Mouse (Mus musculus): Measurements from ENCODE around the gene Vash1. TPM values are rescaled to one million over a fixed set of nuclear protein-coding genes. Genes with fewer than 3 reads are reported as not detected.

Vash1 gene
- polyA plus RNA-seq, 1 experiment, result 23.1 TPM

- peaks cover 25% of the 10 kb centered on the region for H3K4me1 ChIP-seq (ENCODE audit: control insufficient read depth, insufficient read depth, low read length)
- no peaks in the 10 kb centered on the region for H3K27me3 ChIP-seq (ENCODE audit: control insufficient read depth, insufficient read depth, low read length)
- no peak overlapping the region for H3K27ac ChIP-seq (ENCODE audit: insufficient read depth, low read length)
- no peak for DNase-seq
- no peak for TF ChIP-seq POLR2A (IDR thresholded peaks at IDR 0.05; ENCODE audit: borderline replicate concordance, insufficient read depth, low read length)
- TF ChIP-seq CTCF (IDR thresholded peaks at IDR 0.05; ENCODE audit: borderline replicate concordance, insufficient read depth, low read depth, low read length), result no peak
- H3K4me3 ChIP-seq (replicated peaks; ENCODE audit: insufficient read depth, low read depth, low read length), result no peak overlapping the region
These were observed 14.9 kb downstream of the Vash1 start for GRCm38 (mm10) chr12:86693389-86693788.

DNA sequence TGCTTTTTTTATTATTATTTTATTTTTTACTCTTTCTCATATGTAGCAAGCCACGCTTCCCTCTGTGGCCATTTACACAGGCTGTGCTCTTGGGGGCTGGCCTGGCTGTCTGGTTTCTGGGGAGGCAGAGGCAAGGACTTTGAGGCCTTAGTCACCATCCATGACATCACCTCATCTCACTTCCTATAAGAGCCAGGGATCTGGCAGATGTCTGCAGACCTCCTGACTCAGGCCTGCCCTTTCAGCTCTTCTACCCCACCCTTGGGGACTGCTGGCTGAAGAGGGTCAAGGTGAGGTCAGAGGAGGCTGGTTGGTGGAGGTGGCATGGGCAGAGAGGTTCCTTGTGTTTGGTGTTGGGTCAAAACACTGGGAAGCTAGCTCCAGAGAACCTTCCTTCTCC, 15.9 kb downstream of the Vash1 start:
- Histone ChIP-seq H3K27me3 (ENCODE audit: control insufficient read depth, insufficient read depth, low read length) (no peaks in the 10 kb centered on the region), H3K4me1 (ENCODE audit: control insufficient read depth, insufficient read depth, low read length) (peaks cover 34% of the 10 kb centered on the region), H3K4me3 (replicated peaks; ENCODE audit: insufficient read depth, low read depth, low read length) (no peak overlapping the region), H3K27ac (ENCODE audit: insufficient read depth, low read length) (no peak overlapping the region)
- WGBS, result 94% methylated on average over 1 of the region's 1 CpGs
- peak in 1 of 2 experiments; percentile 8 for DNase-seq
- TF ChIP-seq POLR2A (IDR thresholded peaks at IDR 0.05; ENCODE audit: borderline replicate concordance, insufficient read depth, low read length) (no peak), CTCF (IDR thresholded peaks at IDR 0.05; ENCODE audit: borderline replicate concordance, insufficient read depth, low read depth, low read length) (no peak)

DNA sequence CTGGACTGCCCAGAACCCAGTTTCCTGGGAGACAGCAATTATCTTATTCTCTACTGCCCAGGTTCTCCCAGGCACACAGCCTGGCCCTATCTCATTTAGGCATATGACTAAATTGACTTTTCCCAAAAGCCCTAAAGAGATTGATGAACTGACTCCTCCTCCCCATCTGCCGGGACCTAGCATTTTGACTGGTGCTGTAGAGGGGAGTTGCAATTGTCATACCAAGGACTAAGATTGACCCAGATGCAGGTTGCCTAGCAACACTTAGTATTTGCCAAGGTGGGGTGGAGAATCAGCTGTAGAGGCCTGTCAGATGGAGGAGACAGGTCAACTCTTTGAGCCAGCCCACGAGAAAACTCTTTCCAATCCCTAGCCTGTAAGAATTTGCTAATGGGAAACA, 19.5 kb downstream of the Vash1 start:
- Histone ChIP-seq H3K27ac (ENCODE audit: insufficient read depth, low read length) (peak overlapping the region; percentile 64), H3K4me1 (ENCODE audit: control insufficient read depth, insufficient read depth, low read length) (peaks cover 42% of the 10 kb centered on the region), H3K4me3 (replicated peaks; ENCODE audit: insufficient read depth, low read depth, low read length) (no peak overlapping the region), H3K27me3 (ENCODE audit: control insufficient read depth, insufficient read depth, low read length) (no peaks in the 10 kb centered on the region)
- DNase-seq, result peak in 1 of 2 experiments; percentile 38
- WGBS, result 25% methylated on average over 2 of the region's 2 CpGs
- TF ChIP-seq POLR2A (IDR thresholded peaks at IDR 0.05; ENCODE audit: borderline replicate concordance, insufficient read depth, low read length), result no peak
- TF ChIP-seq CTCF (IDR thresholded peaks at IDR 0.05; ENCODE audit: borderline replicate concordance, insufficient read depth, low read depth, low read length), result no peak

DNA sequence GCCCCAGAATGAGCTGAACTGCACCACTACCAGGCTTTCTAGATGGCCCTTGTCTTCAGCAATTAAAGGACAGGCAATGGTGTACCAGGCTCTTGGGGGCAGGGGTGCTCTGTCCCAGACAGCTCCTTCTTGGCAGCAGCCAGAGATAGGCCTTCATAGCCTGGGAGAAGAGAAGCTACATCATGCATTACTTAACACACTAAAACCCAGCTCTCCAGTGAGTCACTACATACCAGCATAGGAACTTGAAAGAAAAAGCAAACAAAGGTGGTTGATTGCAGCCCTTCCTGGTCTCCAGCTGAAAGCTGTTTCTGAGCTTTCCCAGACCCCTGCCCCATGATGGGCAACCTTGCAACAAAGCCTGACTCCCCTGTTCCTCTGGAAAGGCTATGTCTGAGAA, 20.0 kb downstream of the Vash1 start:
- DNase-seq, result peak in 1 of 2 experiments; percentile 24
- no peak for TF ChIP-seq CTCF (IDR thresholded peaks at IDR 0.05; ENCODE audit: borderline replicate concordance, insufficient read depth, low read depth, low read length)
- no peak for TF ChIP-seq POLR2A (IDR thresholded peaks at IDR 0.05; ENCODE audit: borderline replicate concordance, insufficient read depth, low read length)
- Histone ChIP-seq H3K27ac (ENCODE audit: insufficient read depth, low read length) (peak overlapping the region; percentile 72), H3K27me3 (ENCODE audit: control insufficient read depth, insufficient read depth, low read length) (no peaks in the 10 kb centered on the region), H3K4me3 (replicated peaks; ENCODE audit: insufficient read depth, low read depth, low read length) (no peak overlapping the region), H3K4me1 (ENCODE audit: control insufficient read depth, insufficient read depth, low read length) (peaks cover 43% of the 10 kb centered on the region)

DNA sequence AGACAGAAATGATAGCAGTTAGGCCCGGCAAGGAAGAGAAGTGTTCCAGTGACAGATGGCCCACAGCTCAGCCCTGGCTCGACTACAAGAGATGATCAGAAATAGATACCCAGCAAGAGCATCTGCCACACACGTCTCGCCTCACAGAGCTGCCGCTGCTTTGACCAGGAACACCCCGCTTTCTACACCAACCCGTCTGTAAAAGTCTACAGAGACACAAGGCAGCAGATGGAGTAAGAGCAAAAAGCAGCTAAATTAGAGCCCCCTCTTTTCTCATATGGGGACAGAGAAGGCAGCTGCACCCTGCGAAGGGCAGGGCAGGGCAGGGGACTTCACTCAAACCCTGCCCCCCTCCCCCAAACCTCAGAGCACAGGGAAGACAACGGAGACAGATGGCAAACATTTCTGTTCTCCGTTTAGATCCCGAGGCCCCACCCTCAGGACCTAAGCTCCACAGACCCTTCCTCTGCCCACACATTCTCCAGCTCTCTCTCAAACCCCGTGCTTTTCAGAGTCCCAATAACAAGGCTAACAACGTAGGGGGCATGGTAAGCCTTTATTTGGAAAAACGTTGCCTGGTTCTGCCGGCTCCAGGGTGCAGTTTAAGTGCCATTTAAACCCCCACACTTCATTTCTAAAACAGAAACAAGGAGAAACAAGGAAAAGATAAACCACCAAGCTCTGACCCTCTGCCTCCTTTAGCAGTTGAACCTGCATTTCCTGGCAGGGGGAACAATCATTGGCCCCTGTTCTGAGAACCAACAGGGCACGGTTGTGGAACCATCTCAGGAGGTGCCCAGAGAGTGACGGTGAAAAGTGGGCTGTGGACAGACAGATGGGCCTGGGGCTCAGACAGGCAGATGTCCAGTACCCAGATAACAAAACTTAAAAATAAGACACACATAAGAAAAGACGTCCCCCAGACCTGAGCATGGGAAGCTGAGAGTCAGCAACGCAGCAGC, 21.7 kb downstream of the Vash1 start:
- peak; percentile 91 to 97 for DNase-seq
- Histone ChIP-seq H3K4me3 (replicated peaks; ENCODE audit: insufficient read depth, low read depth, low read length) (peak overlapping the region; percentile 33), H3K4me1 (ENCODE audit: control insufficient read depth, insufficient read depth, low read length) (peaks cover 43% of the 10 kb centered on the region), H3K27ac (ENCODE audit: insufficient read depth, low read length) (peak overlapping the region; percentile 96), H3K27me3 (ENCODE audit: control insufficient read depth, insufficient read depth, low read length) (no peaks in the 10 kb centered on the region)
- TF ChIP-seq POLR2A (IDR thresholded peaks at IDR 0.05; ENCODE audit: borderline replicate concordance, insufficient read depth, low read length), result peak; percentile 43; the same call in 1 of the 2 replicates
- TF ChIP-seq CTCF (IDR thresholded peaks at IDR 0.05; ENCODE audit: borderline replicate concordance, insufficient read depth, low read depth, low read length), result no peak
- 9% methylated on average over 19 of the region's 19 CpGs for WGBS

GRCm38 (mm10) chr12:86700927-86701310, 22.4 kb downstream of the Vash1 start:
- Histone ChIP-seq H3K27me3 (ENCODE audit: control insufficient read depth, insufficient read depth, low read length) (no peaks in the 10 kb centered on the region), H3K4me1 (ENCODE audit: control insufficient read depth, insufficient read depth, low read length) (peaks cover 43% of the 10 kb centered on the region), H3K27ac (ENCODE audit: insufficient read depth, low read length) (peak overlapping the region; percentile 96), H3K4me3 (replicated peaks; ENCODE audit: insufficient read depth, low read depth, low read length) (no peak overlapping the region)
- WGBS, result 55% methylated on average over 4 of the region's 4 CpGs
- peak; percentile 33 to 49 for DNase-seq
- TF ChIP-seq POLR2A (IDR thresholded peaks at IDR 0.05; ENCODE audit: borderline replicate concordance, insufficient read depth, low read length), result no peak
- TF ChIP-seq CTCF (IDR thresholded peaks at IDR 0.05; ENCODE audit: borderline replicate concordance, insufficient read depth, low read depth, low read length), result no peak

DNA sequence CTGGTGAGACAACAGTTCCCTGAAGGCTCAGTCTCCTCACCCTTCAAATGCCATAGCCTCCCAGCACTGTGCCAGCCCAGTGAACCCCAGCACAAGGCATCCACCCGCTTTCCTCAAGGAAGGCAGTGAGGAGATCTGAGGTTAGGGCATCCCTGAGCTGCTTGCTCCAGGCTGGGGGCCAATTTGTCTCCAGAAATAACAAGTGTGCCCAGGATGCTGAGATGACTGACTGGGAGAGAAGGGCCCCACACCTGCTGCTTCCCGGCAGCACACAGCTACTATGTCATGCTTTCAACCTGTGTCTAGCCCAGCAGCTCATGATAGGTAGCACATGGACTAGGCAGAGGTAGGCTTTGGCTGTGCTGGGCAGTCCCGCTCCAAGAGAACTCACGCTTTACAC, 23.0 kb downstream of the Vash1 start:
- Histone ChIP-seq H3K4me1 (ENCODE audit: control insufficient read depth, insufficient read depth, low read length) (peaks cover 40% of the 10 kb centered on the region), H3K27me3 (ENCODE audit: control insufficient read depth, insufficient read depth, low read length) (no peaks in the 10 kb centered on the region), H3K4me3 (replicated peaks; ENCODE audit: insufficient read depth, low read depth, low read length) (no peak overlapping the region), H3K27ac (ENCODE audit: insufficient read depth, low read length) (peak overlapping the region; percentile 96)
- WGBS, result 38% methylated on average over 4 of the region's 4 CpGs
- TF ChIP-seq POLR2A (IDR thresholded peaks at IDR 0.05; ENCODE audit: borderline replicate concordance, insufficient read depth, low read length), result no peak
- no peak for TF ChIP-seq CTCF (IDR thresholded peaks at IDR 0.05; ENCODE audit: borderline replicate concordance, insufficient read depth, low read depth, low read length)
- DNase-seq, result peak; percentile 62 to 75

DNA sequence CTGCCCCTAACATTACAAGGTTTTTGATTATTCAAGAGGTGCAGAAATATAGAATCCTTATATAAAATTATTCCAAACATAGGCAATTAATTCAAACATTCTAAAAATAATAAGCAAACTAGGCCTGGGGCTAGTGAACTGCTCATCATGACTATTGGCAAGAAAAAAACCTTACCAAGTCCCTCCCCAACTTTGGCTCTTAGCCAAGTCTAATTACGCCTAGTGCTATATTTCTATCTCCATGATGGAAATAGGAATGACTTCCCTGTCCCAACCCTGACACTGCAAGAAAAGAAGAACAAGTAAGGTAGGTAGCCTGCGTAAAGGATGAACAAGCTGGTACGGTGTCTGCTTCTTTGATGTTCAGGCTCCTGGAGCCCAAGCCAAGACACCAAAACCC, 24.2 kb downstream of the Vash1 start:
- Histone ChIP-seq H3K27ac (ENCODE audit: insufficient read depth, low read length) (no peak overlapping the region), H3K27me3 (ENCODE audit: control insufficient read depth, insufficient read depth, low read length) (no peaks in the 10 kb centered on the region), H3K4me1 (ENCODE audit: control insufficient read depth, insufficient read depth, low read length) (peaks cover 40% of the 10 kb centered on the region), H3K4me3 (replicated peaks; ENCODE audit: insufficient read depth, low read depth, low read length) (no peak overlapping the region)
- TF ChIP-seq CTCF (IDR thresholded peaks at IDR 0.05; ENCODE audit: borderline replicate concordance, insufficient read depth, low read depth, low read length) (no peak), POLR2A (IDR thresholded peaks at IDR 0.05; ENCODE audit: borderline replicate concordance, insufficient read depth, low read length) (no peak)
- DNase-seq, result peak in 1 of 2 experiments; percentile 20
- 80% methylated on average over 3 of the region's 3 CpGs for WGBS

Data from cerebellum, adult 2 months (tissue).